ENCODE assay signal across 20 mouse cellular contexts in the genomic region with DNA sequence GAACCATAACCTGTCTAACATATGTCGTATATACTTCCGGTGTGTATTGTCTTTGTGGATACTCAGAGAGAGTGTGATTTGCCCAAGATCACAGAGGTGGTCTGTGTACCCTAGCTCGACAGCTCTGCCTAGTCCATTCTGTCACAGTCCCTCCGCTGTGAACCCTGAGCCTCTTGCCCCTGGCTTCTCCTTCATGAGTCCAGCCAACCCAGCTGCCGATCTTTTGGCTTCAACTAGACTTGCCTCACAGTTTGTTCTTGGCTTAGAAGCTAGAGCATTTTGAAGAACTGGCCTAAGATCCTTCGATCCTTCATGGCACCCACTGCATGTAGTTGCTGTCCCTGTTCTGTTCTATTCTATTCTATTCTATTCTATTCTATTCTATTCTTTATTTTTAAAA. TPM values are rescaled to one million over a fixed set of nuclear protein-coding genes. Genes with fewer than 3 reads are reported as not detected.
DNase-seq lines count a peak whose midpoint lies in the region; ATAC-seq and TF ChIP-seq lines count a peak whose summit lies in the region.
"Had no signal": no experiment of that assay in that cellular context is flagged by ENCODE, and none has a peak within 500 bp of the region (broad histone marks: within the 10 kb centered on the region; RNA-seq: fewer than 3 reads in every experiment).

No protein-coding gene starts in this region.

- no peaks in the 10 kb centered on the region for H3K79me2 ChIP-seq in heart, adult 2 months (replicated peaks; ENCODE audit: control insufficient read depth, insufficient read depth, low read length)

- intact Hi-C loops in gastrocnemius, adult 2 months (cut with DNase I), result no loop called here
- intact Hi-C loops in heart, adult 2 months (cut with DNase I), result no loop called here

- H3K9me3 ChIP-seq in heart, embryonic 12.5 days (replicated peaks), result no peaks in the 10 kb centered on the region
- no peaks in the 10 kb centered on the region for H3K9me3 ChIP-seq in kidney, embryonic 14.5 days (ENCODE audit: control insufficient read depth, low read length)
- no peaks in the 10 kb centered on the region for H3K9me3 ChIP-seq in hindbrain, embryonic 13.5 days
- H3K9me3 ChIP-seq: embryonic facial prominence, embryonic 10.5 days; forebrain, embryonic 13.5 days; heart, embryonic 13.5 days had no signal

- H3K9ac ChIP-seq in heart, adult 2 months (ENCODE audit: low read depth, low read length), result no peak overlapping the region
- H3K9ac ChIP-seq in heart, embryonic 12.5 days, result no peak overlapping the region
- H3K9ac ChIP-seq in kidney, embryonic 14.5 days (ENCODE audit: low read depth, low read length), result no peak overlapping the region
- no peak overlapping the region for H3K9ac ChIP-seq in hindbrain, embryonic 13.5 days
- H3K9ac ChIP-seq: forebrain, embryonic 13.5 days; forebrain, postnatal 0 days; heart, embryonic 13.5 days had no signal

- DNase-seq in gastrocnemius, adult 2 months, result no peak
- DNase-seq in gastrocnemius, postnatal 4 days (ENCODE audit: low spot score in 2 of 2), result no peak
- peak in 1 of 2 experiments; percentile 43 for DNase-seq in heart, adult 2 months
- peak; percentile 4 for DNase-seq in kidney, postnatal 10 days
- DNase-seq: adrenal gland, postnatal 14 days; cerebellum, adult 11-12 months; cerebellum, adult 9-11 months; forebrain, postnatal 0 days; kidney, adult 8-10 months had no signal

- no peak overlapping the region for H3K4me3 ChIP-seq in gastrocnemius, adult 2 months
- no peak overlapping the region for H3K4me3 ChIP-seq in heart, adult 2 months
- H3K4me3 ChIP-seq in heart, embryonic 12.5 days, result no peak overlapping the region
- H3K4me3 ChIP-seq in kidney, embryonic 14.5 days (ENCODE audit: low read length), result no peak overlapping the region
- no peak overlapping the region for H3K4me3 ChIP-seq in hindbrain, embryonic 13.5 days
- H3K4me3 ChIP-seq: embryonic facial prominence, embryonic 10.5 days; forebrain, embryonic 13.5 days; heart, embryonic 13.5 days had no signal

- 74% methylated on average over 6 of the region's 6 CpGs for WGBS in heart, adult 2 months
- WGBS in heart, embryonic 12.5 days, result 91% methylated on average over 6 of the region's 6 CpGs
- 95% methylated on average over 6 of the region's 6 CpGs for WGBS in kidney, embryonic 14.5 days
- WGBS in hindbrain, embryonic 13.5 days, result 94% methylated on average over 6 of the region's 6 CpGs

- TF ChIP-seq CTCF in gastrocnemius, adult 2 months (IDR thresholded peaks at IDR 0.05), result no peak
- no peak for TF ChIP-seq CTCF in heart, adult 2 months (IDR thresholded peaks at IDR 0.05)

- TF ChIP-seq EP300 in heart, adult 2 months (IDR thresholded peaks at IDR 0.05; ENCODE audit: insufficient read depth, low read depth, low read length), result 0 out of 2 replicates have a peak, but pooled peaks have one; percentile 8

- H3K27ac ChIP-seq in gastrocnemius, adult 2 months, result peak overlapping the region; percentile 40; the same call in 1 of the 2 replicates
- no peak overlapping the region for H3K27ac ChIP-seq in heart, adult 2 months
- no peak overlapping the region for H3K27ac ChIP-seq in heart, embryonic 12.5 days (ENCODE audit: poor library complexity, severe bottlenecking)
- H3K27ac ChIP-seq in kidney, embryonic 14.5 days (ENCODE audit: low read depth, low read length), result no peak overlapping the region
- no peak overlapping the region for H3K27ac ChIP-seq in hindbrain, embryonic 13.5 days
- H3K27ac ChIP-seq: embryonic facial prominence, embryonic 10.5 days; forebrain, embryonic 13.5 days; heart, embryonic 13.5 days had no signal

- H3K4me2 ChIP-seq in heart, embryonic 12.5 days, result no peak overlapping the region
- H3K4me2 ChIP-seq in kidney, embryonic 14.5 days (replicated peaks; ENCODE audit: low read depth, low read length), result no peak overlapping the region
- H3K4me2 ChIP-seq in hindbrain, embryonic 13.5 days, result no peak overlapping the region
- H3K4me2 ChIP-seq: forebrain, embryonic 13.5 days; heart, embryonic 13.5 days had no signal

- no peak for TF ChIP-seq POLR2A in heart, adult 2 months (IDR thresholded peaks at IDR 0.05; ENCODE audit: insufficient read depth, low read depth, low read length)

- H3K36me3 ChIP-seq in heart, adult 2 months (ENCODE audit: control insufficient read depth, insufficient read depth, low read length), result no peaks in the 10 kb centered on the region
- H3K36me3 ChIP-seq in heart, embryonic 12.5 days, result peaks cover 40% of the 10 kb centered on the region
- H3K36me3 ChIP-seq in kidney, embryonic 14.5 days (ENCODE audit: control insufficient read depth, insufficient read depth, low read length), result peaks cover 48% of the 10 kb centered on the region
- peaks cover 4% of the 10 kb centered on the region for H3K36me3 ChIP-seq in hindbrain, embryonic 13.5 days

- H3K4me1 ChIP-seq in heart, adult 2 months (ENCODE audit: control insufficient read depth, insufficient read depth, low read length), result peaks cover 2% of the 10 kb centered on the region
- no peaks in the 10 kb centered on the region for H3K4me1 ChIP-seq in heart, embryonic 12.5 days (replicated peaks)
- no peaks in the 10 kb centered on the region for H3K4me1 ChIP-seq in kidney, embryonic 14.5 days (ENCODE audit: control insufficient read depth, insufficient read depth, low read length)
- H3K4me1 ChIP-seq in hindbrain, embryonic 13.5 days (replicated peaks), result no peaks in the 10 kb centered on the region
- H3K4me1 ChIP-seq: embryonic facial prominence, embryonic 10.5 days; forebrain, embryonic 13.5 days had no signal

- no peaks in the 10 kb centered on the region for H3K27me3 ChIP-seq in heart, adult 2 months (ENCODE audit: control insufficient read depth, insufficient read depth, low read length)
- H3K27me3 ChIP-seq in heart, embryonic 12.5 days (replicated peaks), result peaks cover 5% of the 10 kb centered on the region; the same call in 1 of the 2 replicates
- H3K27me3 ChIP-seq in kidney, embryonic 14.5 days (ENCODE audit: control insufficient read depth, insufficient read depth, low read length), result no peaks in the 10 kb centered on the region
- H3K27me3 ChIP-seq in hindbrain, embryonic 13.5 days, result no peaks in the 10 kb centered on the region
- H3K27me3 ChIP-seq: forebrain, embryonic 13.5 days; Patski had no signal

- ATAC-seq in heart, embryonic 12.5 days (ENCODE audit: insufficient number of reproducible peaks, low FRiP score), result no peak
- no peak for ATAC-seq in kidney, embryonic 14.5 days (ENCODE audit: low FRiP score, low TSS enrichment)
- ATAC-seq in hindbrain, embryonic 13.5 days (ENCODE audit: low FRiP score), result no peak
- ATAC-seq: activated CD4-positive, CD25-positive, alpha-beta regulatory T cell, adult 4 months; forebrain, embryonic 13.5 days; forebrain, postnatal 0 days; hindbrain, embryonic 16.5 days; inflammation-experienced regulatory T-cells, adult 6 months; intestine, postnatal 0 days; Patski had no signal

RNA-seq across cellular contexts. Expression of a gene that starts 46.7 kb away (rescaled TPM):
- total RNA-seq in gastrocnemius, adult 2 months (2021), result 10 to 100 TPM in 1 of 2 experiments, 1 to 10 TPM in 1; 6.5 to 20.9 TPM
- total RNA-seq in gastrocnemius, postnatal 4 days (2021), result 10 to 100 TPM; 41.1 to 42.4 TPM
- 10 to 100 TPM; 88.9 to 96.1 TPM for total RNA-seq in heart, adult 2 months (2021)
- 174 and 240 TPM in 2 replicates for polyA plus RNA-seq in heart, adult 2 months (2012; rRNA removed)
- polyA plus RNA-seq in heart, embryonic 12.5 days (2016; fragmentation: Nextera tagmentation; extraction: Ambion mirVana), result 142 and 145 TPM in 2 replicates
- 174 and 188 TPM in 2 replicates for polyA plus RNA-seq in kidney, embryonic 14.5 days (2014; fragmentation: Nextera tagmentation; extraction: Ambion mirVana)
- 60.7 and 65.1 TPM in 2 replicates for polyA plus RNA-seq in hindbrain, embryonic 13.5 days (2015; fragmentation: Nextera tagmentation; extraction: Ambion mirVana)
- polyA plus RNA-seq: inflammation-experienced regulatory T-cells, adult 6 months had no signal
